Mouse (Mus musculus) lung, postnatal 14 days (tissue): ENCODE data around the gene Zfp874a.
A peak's percentile ranks its signal among the peaks of the same experiment; 100 is the strongest.

ENCODE experiments used
- DNase-seq: peaks from one replicate; pipeline ENCODE4 v3.0.0; 2021

Zfp874a gene

DNA sequence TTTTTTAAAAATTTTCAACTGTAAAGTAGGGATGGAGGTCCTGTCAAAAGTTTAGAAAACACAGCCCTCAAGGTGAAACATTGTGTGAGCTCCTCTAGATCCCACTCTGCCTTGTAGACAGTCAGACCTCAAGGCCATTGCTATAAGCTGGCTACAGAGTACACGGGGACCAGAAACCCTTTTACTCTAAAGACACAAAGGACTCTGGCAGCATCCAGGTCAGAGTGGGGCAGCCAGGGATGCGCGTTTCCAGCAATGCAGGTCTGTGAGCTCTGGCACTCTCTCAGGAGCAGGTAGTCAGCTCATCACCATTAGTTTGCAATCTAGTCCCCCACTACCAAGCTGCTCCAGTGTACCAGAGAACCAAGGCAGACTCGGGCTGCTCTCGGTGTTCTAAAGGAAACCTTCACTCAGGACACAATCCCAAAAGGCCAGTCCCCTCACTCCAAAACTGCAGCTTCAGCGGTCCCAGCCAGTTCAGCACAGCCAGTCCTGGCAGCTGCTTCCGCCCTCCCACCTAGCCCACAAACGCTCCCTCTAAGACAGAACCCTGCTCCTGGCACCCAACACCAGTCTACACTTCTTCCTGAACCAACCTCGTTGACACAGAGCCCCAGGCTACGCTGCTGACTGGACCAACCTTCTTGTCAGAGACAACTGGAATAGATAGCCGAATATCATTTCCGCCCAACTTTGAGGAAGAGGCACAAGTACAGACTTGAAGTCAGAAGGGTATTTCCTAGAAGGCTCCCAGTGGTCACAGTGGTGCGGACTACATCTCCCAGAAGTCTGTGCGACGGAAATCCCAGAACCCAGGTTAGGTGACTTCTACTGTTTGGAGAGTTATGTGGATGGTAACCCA is 76.1 kb downstream of the Zfp874a start, which contains the start of the genes Gm28041 and Zfp456:
Gene Gm28041, minus strand, starts transcription at position 684 of the 862 bp plus-strand sequence.
Gene Zfp456, minus strand, starts transcription at position 761 of the 862 bp plus-strand sequence.
- peak; percentile 73 for DNase-seq
